ENCODE assay signal across 12 mouse cellular contexts in the genomic region with DNA sequence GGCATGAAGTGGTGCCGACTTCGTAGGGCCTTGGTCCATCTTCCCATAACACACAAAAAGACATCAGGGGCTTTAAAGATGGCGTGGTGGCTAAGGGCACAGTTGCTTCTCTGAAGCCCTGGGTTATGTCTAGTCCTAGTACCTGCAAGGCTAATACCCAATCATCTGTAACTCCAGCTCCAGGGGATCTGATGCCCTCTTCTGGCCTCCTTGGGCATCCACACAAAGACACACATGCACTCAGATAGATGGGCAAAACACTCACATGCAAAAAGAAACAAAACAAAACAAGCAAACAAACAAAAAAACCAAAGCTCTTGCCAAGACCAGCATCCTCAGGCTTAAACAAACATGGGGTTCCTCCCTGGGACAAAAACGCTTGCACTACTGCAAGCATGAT. TPM values are rescaled to one million over a fixed set of nuclear protein-coding genes. Genes with fewer than 3 reads are reported as not detected.
DNase-seq lines count a peak whose midpoint lies in the region; ATAC-seq and TF ChIP-seq lines count a peak whose summit lies in the region.
"Had no signal": no experiment of that assay in that cellular context is flagged by ENCODE, and none has a peak within 500 bp of the region (broad histone marks: within the 10 kb centered on the region; RNA-seq: fewer than 3 reads in every experiment).

No protein-coding gene starts in this region.

- H3K4me2 ChIP-seq in intestine, postnatal 0 days (replicated peaks; ENCODE audit: low read depth), result no peak overlapping the region
- H3K4me2 ChIP-seq: forebrain, embryonic 15.5 days; kidney, embryonic 15.5 days had no signal

- no peak overlapping the region for H3K27ac ChIP-seq in gastrocnemius, adult 2 months
- no peak overlapping the region for H3K27ac ChIP-seq in left cerebral cortex, adult 2 months
- H3K27ac ChIP-seq in intestine, postnatal 0 days (ENCODE audit: low read depth, low read length), result no peak overlapping the region
- H3K27ac ChIP-seq: forebrain, embryonic 15.5 days; kidney, embryonic 15.5 days; macrophage had no signal

- no peaks in the 10 kb centered on the region for H3K36me3 ChIP-seq in E14TG2a.4 (ENCODE audit: insufficient read depth, low read length)
- no peaks in the 10 kb centered on the region for H3K36me3 ChIP-seq in intestine, postnatal 0 days (ENCODE audit: control insufficient read depth, insufficient read depth)
- H3K36me3 ChIP-seq: forebrain, embryonic 15.5 days; kidney, embryonic 15.5 days had no signal

- H3K27me3 ChIP-seq in E14TG2a.4 (ENCODE audit: insufficient read depth, low read length), result no peaks in the 10 kb centered on the region
- no peaks in the 10 kb centered on the region for H3K27me3 ChIP-seq in intestine, postnatal 0 days (replicated peaks; ENCODE audit: control insufficient read depth, insufficient read depth, low read length)
- H3K27me3 ChIP-seq: forebrain, embryonic 15.5 days; kidney, embryonic 15.5 days had no signal

- 77% methylated on average over 4 of the region's 4 CpGs for WGBS in intestine, postnatal 0 days

- H3K9me3 ChIP-seq in E14TG2a.4 (ENCODE audit: low read length), result no peaks in the 10 kb centered on the region
- H3K9me3 ChIP-seq in intestine, postnatal 0 days (ENCODE audit: control insufficient read depth), result no peaks in the 10 kb centered on the region
- H3K9me3 ChIP-seq: forebrain, embryonic 15.5 days; kidney, embryonic 15.5 days had no signal

- TF ChIP-seq CTCF in gastrocnemius, adult 2 months (IDR thresholded peaks at IDR 0.05), result peak; percentile 50
- peak; percentile 24 for TF ChIP-seq CTCF in left cerebral cortex, adult 2 months (IDR thresholded peaks at IDR 0.05)
- TF ChIP-seq CTCF in E14TG2a.4 (conservative IDR thresholded peaks at IDR 0.05; ENCODE audit: low read length), result 0 out of 2 replicates have a peak, but pooled peaks have one; percentile 4
- peak; percentile 78 for TF ChIP-seq CTCF in intestine, postnatal 0 days (IDR thresholded peaks at IDR 0.05; ENCODE audit: low read depth)

- no peak overlapping the region for H3K9ac ChIP-seq in intestine, postnatal 0 days (ENCODE audit: low read depth, low read length)
- H3K9ac ChIP-seq: forebrain, embryonic 15.5 days; kidney, embryonic 15.5 days had no signal

- intact Hi-C loops in gastrocnemius, adult 2 months (cut with DNase I), result no loop called here
- intact Hi-C loops in left cerebral cortex, adult 2 months (cut with DNase I), result loop anchor here (5.0 kb wide), 1 partner anchor 76 kb away; no protein-coding TSS in a partner anchor
- intact Hi-C loops in left cerebral cortex, postnatal 36 days (cut with DNase I), result no loop called here

- peaks cover 64% of the 10 kb centered on the region for H3K4me1 ChIP-seq in E14TG2a.4 (replicated peaks; ENCODE audit: low read depth, low read length)
- no peaks in the 10 kb centered on the region for H3K4me1 ChIP-seq in intestine, postnatal 0 days (replicated peaks; ENCODE audit: control insufficient read depth, insufficient read depth, low read length)

- H3K4me3 ChIP-seq in gastrocnemius, adult 2 months, result no peak overlapping the region
- no peak overlapping the region for H3K4me3 ChIP-seq in left cerebral cortex, adult 2 months
- H3K4me3 ChIP-seq in E14TG2a.4 (replicated peaks; ENCODE audit: low read length), result no peak overlapping the region
- no peak overlapping the region for H3K4me3 ChIP-seq in intestine, postnatal 0 days (ENCODE audit: low read depth, low read length)
- H3K4me3 ChIP-seq: forebrain, embryonic 15.5 days; kidney, embryonic 15.5 days had no signal

- no peak for DNase-seq in gastrocnemius, adult 2 months
- DNase-seq in gastrocnemius, adult 8-10 months (ENCODE audit: low spot score in 2 of 2), result no peak
- no peak for DNase-seq in left cerebral cortex, adult 2 months (ENCODE audit: extremely low spot score in 1 of 2, low spot score in 2 of 2)
- DNase-seq in left cerebral cortex, postnatal 36 days (ENCODE audit: low spot score in 2 of 2), result no peak
- DNase-seq in yolk sac, embryonic 10.5 days (ENCODE audit: low spot score), result no peak
- DNase-seq in spleen, postnatal 10 days (ENCODE audit: low spot score in 2 of 2), result no peak
- DNase-seq: thymus, postnatal 14 days had no signal

- no peak for ATAC-seq in intestine, postnatal 0 days
- ATAC-seq: forebrain, embryonic 15.5 days had no signal

RNA-seq across cellular contexts. Expression of a gene that starts 24.9 kb away (rescaled TPM):
- total RNA-seq in gastrocnemius, adult 2 months (2021), result 10 to 100 TPM in 1 of 2 experiments, 1 to 10 TPM in 1; 7.8 to 11.8 TPM
- 1 to 10 TPM; 7.0 to 9.8 (median 8.2) TPM for total RNA-seq in gastrocnemius, adult 8-10 months (2022)
- 10 to 100 TPM; 77.9 to 84.3 TPM for total RNA-seq in left cerebral cortex, adult 2 months (2021)
- total RNA-seq in left cerebral cortex, postnatal 36 days (2021), result 10 to 100 TPM; 73.7 to 87.8 TPM
- polyA plus RNA-seq in intestine, postnatal 0 days (2015; fragmentation: Nextera tagmentation; extraction: Ambion mirVana), result 116 and 127 TPM in 2 replicates

Comparison
In these comparisons a context has a peak if more than half of its experiments do, and no peak if none do; other contexts are left out.
1. CTCF ChIP-seq: peak in every context shown above with its lines; median percentile 78 in intestine, postnatal 0 days; 50 in gastrocnemius, adult 2 months; 24 in left cerebral cortex, adult 2 months; 4 in E14TG2a.4.
2. RNA of a gene that starts 24.9 kb away (total RNA-seq): 73.7 to 87.8 TPM in left cerebral cortex, postnatal 36 days and 77.9 to 84.3 TPM in left cerebral cortex, adult 2 months; 7.8 to 11.8 TPM in gastrocnemius, adult 2 months and 7.0 to 9.8 TPM in gastrocnemius, adult 8-10 months; every median in the first group is over 4 times any median in the second.